Mouse (Mus musculus): ENCODE measurements at regions not wholly inside any gene's neighbourhood (a gene's known extent, or its start where the extent isn't known, plus 50 kb on each side); places are given as distances from the start of the nearest gene placed in this dataset.
A peak's percentile ranks its signal among the peaks of the same experiment; 100 is the strongest.

GRCm38 (mm10) chr1:189107156-189107555 lies 99.5 kb upstream of the Kctd3 start:
- H3K27me3 ChIP-seq (ENCODE audit: control insufficient read depth, insufficient read depth, low read length): no peaks in the 10 kb centered on the region
- 80% methylated on average over 3 of the region's 3 CpGs for whole genome bisulfite sequencing
- ATAC-seq (ENCODE audit: low FRiP score, low TSS enrichment): no peak

GRCm38 (mm10) chr1:189105276-189105675 lies 97.6 kb upstream of the Kctd3 start:
- no peaks in the 10 kb centered on the region for H3K27me3 ChIP-seq (ENCODE audit: control insufficient read depth, insufficient read depth, low read length)
- no peak overlapping the region for H3K4me2 ChIP-seq (replicated peaks; ENCODE audit: low read depth, low read length)
- H3K9me3 ChIP-seq (ENCODE audit: control insufficient read depth, low read length): no peaks in the 10 kb centered on the region
- no peaks in the 10 kb centered on the region for H3K36me3 ChIP-seq (ENCODE audit: control insufficient read depth, insufficient read depth, low read length)
- no peak overlapping the region for H3K9ac ChIP-seq (ENCODE audit: low read depth, low read length)
- H3K4me1 ChIP-seq (ENCODE audit: control insufficient read depth, insufficient read depth, low read length): no peaks in the 10 kb centered on the region; the same call in 1 of the 2 replicates
- WGBS: 37% methylated on average over 4 of the region's 4 CpGs
- no peak overlapping the region for H3K4me3 ChIP-seq (ENCODE audit: low read length)
- no peak for ATAC-seq (ENCODE audit: low FRiP score, low TSS enrichment)
- no peak overlapping the region for H3K27ac ChIP-seq (ENCODE audit: low read depth, low read length)

More at GRCm38 (mm10) chr1:189107156-189107555, 99.5 kb upstream of the Kctd3 start:
- no peaks in the 10 kb centered on the region for H3K9me3 ChIP-seq (ENCODE audit: control insufficient read depth, low read length)
- no peak overlapping the region for H3K9ac ChIP-seq (ENCODE audit: low read depth, low read length)
- H3K4me2 ChIP-seq (replicated peaks; ENCODE audit: low read depth, low read length): no peak overlapping the region
- H3K4me3 ChIP-seq (ENCODE audit: low read length): no peak overlapping the region
- H3K4me1 ChIP-seq (ENCODE audit: control insufficient read depth, insufficient read depth, low read length): no peaks in the 10 kb centered on the region; the same call in 1 of the 2 replicates
- H3K36me3 ChIP-seq (ENCODE audit: control insufficient read depth, insufficient read depth, low read length): no peaks in the 10 kb centered on the region
- no peak overlapping the region for H3K27ac ChIP-seq (ENCODE audit: low read depth, low read length)

- no peak for ATAC-seq (ENCODE audit: low FRiP score, low TSS enrichment)
- WGBS: 79% methylated on average over 3 of the region's 3 CpGs
- no peak overlapping the region for H3K9ac ChIP-seq (ENCODE audit: low read depth, low read length)
- no peaks in the 10 kb centered on the region for H3K36me3 ChIP-seq (ENCODE audit: control insufficient read depth, insufficient read depth, low read length)
- H3K4me1 ChIP-seq (ENCODE audit: control insufficient read depth, insufficient read depth, low read length): no peaks in the 10 kb centered on the region; the same call in 1 of the 2 replicates
- no peak overlapping the region for H3K27ac ChIP-seq (ENCODE audit: low read depth, low read length)
- no peaks in the 10 kb centered on the region for H3K9me3 ChIP-seq (ENCODE audit: control insufficient read depth, low read length)
- H3K4me3 ChIP-seq (ENCODE audit: low read length): no peak overlapping the region
- H3K27me3 ChIP-seq (ENCODE audit: control insufficient read depth, insufficient read depth, low read length): no peaks in the 10 kb centered on the region
- H3K4me2 ChIP-seq (replicated peaks; ENCODE audit: low read depth, low read length): no peak overlapping the region
These were observed 95.1 kb upstream of the Kctd3 start for GRCm38 (mm10) chr1:189102781-189103180.

- Histone ChIP-seq H3K4me1 (ENCODE audit: control insufficient read depth, insufficient read depth, low read length) (no peaks in the 10 kb centered on the region), H3K36me3 (ENCODE audit: control insufficient read depth, insufficient read depth, low read length) (no peaks in the 10 kb centered on the region), H3K27ac (ENCODE audit: low read depth, low read length) (no peak overlapping the region), H3K9me3 (ENCODE audit: control insufficient read depth, low read length) (no peaks in the 10 kb centered on the region), H3K4me2 (replicated peaks; ENCODE audit: low read depth, low read length) (no peak overlapping the region), H3K9ac (ENCODE audit: low read depth, low read length) (no peak overlapping the region), H3K4me3 (ENCODE audit: low read length) (no peak overlapping the region), H3K27me3 (ENCODE audit: control insufficient read depth, insufficient read depth, low read length) (no peaks in the 10 kb centered on the region)
- no peak for ATAC-seq (ENCODE audit: low FRiP score, low TSS enrichment)
- 72% methylated on average over 2 of the region's 2 CpGs for WGBS
These were observed 91.5 kb upstream of the Kctd3 start for GRCm38 (mm10) chr1:189099121-189099520.

GRCm38 (mm10) chr1:189092819-189093218 lies 85.2 kb upstream of the Kctd3 start:
- no peak for ATAC-seq (ENCODE audit: low FRiP score, low TSS enrichment)
- Histone ChIP-seq H3K27ac (ENCODE audit: low read depth, low read length) (no peak overlapping the region), H3K4me3 (ENCODE audit: low read length) (no peak overlapping the region), H3K9me3 (ENCODE audit: control insufficient read depth, low read length) (no peaks in the 10 kb centered on the region), H3K9ac (ENCODE audit: low read depth, low read length) (no peak overlapping the region), H3K4me1 (ENCODE audit: control insufficient read depth, insufficient read depth, low read length) (no peaks in the 10 kb centered on the region), H3K36me3 (ENCODE audit: control insufficient read depth, insufficient read depth, low read length) (no peaks in the 10 kb centered on the region), H3K4me2 (replicated peaks; ENCODE audit: low read depth, low read length) (no peak overlapping the region), H3K27me3 (ENCODE audit: control insufficient read depth, insufficient read depth, low read length) (no peaks in the 10 kb centered on the region)
- WGBS: 87% methylated on average over 3 of the region's 3 CpGs

- ATAC-seq (ENCODE audit: low FRiP score, low TSS enrichment): no peak
- no peak overlapping the region for H3K4me3 ChIP-seq (ENCODE audit: low read length)
- 91% methylated on average over 2 of the region's 2 CpGs for WGBS
These were observed 77.6 kb upstream of the Kctd3 start for GRCm38 (mm10) chr1:189085245-189085644.

GRCm38 (mm10) chr1:189081267-189081666 lies 73.6 kb upstream of the Kctd3 start:
- Histone ChIP-seq H3K4me1 (ENCODE audit: control insufficient read depth, insufficient read depth, low read length) (no peaks in the 10 kb centered on the region), H3K4me3 (ENCODE audit: low read length) (no peak overlapping the region), H3K27ac (ENCODE audit: low read depth, low read length) (no peak overlapping the region), H3K36me3 (ENCODE audit: control insufficient read depth, insufficient read depth, low read length) (no peaks in the 10 kb centered on the region), H3K9ac (ENCODE audit: low read depth, low read length) (no peak overlapping the region), H3K4me2 (replicated peaks; ENCODE audit: low read depth, low read length) (no peak overlapping the region), H3K9me3 (ENCODE audit: control insufficient read depth, low read length) (no peaks in the 10 kb centered on the region), H3K27me3 (ENCODE audit: control insufficient read depth, insufficient read depth, low read length) (no peaks in the 10 kb centered on the region)
- WGBS: 39% methylated on average over 2 of the region's 2 CpGs
- no peak for ATAC-seq (ENCODE audit: low FRiP score, low TSS enrichment)

More at GRCm38 (mm10) chr1:189085245-189085644, 77.6 kb upstream of the Kctd3 start:
- Histone ChIP-seq H3K4me2 (replicated peaks; ENCODE audit: low read depth, low read length) (no peak overlapping the region), H3K27me3 (ENCODE audit: control insufficient read depth, insufficient read depth, low read length) (no peaks in the 10 kb centered on the region), H3K4me1 (ENCODE audit: control insufficient read depth, insufficient read depth, low read length) (no peaks in the 10 kb centered on the region), H3K9ac (ENCODE audit: low read depth, low read length) (no peak overlapping the region), H3K9me3 (ENCODE audit: control insufficient read depth, low read length) (no peaks in the 10 kb centered on the region), H3K36me3 (ENCODE audit: control insufficient read depth, insufficient read depth, low read length) (no peaks in the 10 kb centered on the region), H3K27ac (ENCODE audit: low read depth, low read length) (no peak overlapping the region)

- Histone ChIP-seq H3K27ac (ENCODE audit: low read depth, low read length) (no peak overlapping the region), H3K27me3 (ENCODE audit: control insufficient read depth, insufficient read depth, low read length) (no peaks in the 10 kb centered on the region), H3K4me3 (ENCODE audit: low read length) (no peak overlapping the region), H3K4me2 (replicated peaks; ENCODE audit: low read depth, low read length) (peak overlapping the region; percentile 19; the same call in 1 of the 2 replicates), H3K9me3 (ENCODE audit: control insufficient read depth, low read length) (no peaks in the 10 kb centered on the region), H3K9ac (ENCODE audit: low read depth, low read length) (no peak overlapping the region), H3K36me3 (ENCODE audit: control insufficient read depth, insufficient read depth, low read length) (no peaks in the 10 kb centered on the region), H3K4me1 (ENCODE audit: control insufficient read depth, insufficient read depth, low read length) (no peaks in the 10 kb centered on the region)
- ATAC-seq (ENCODE audit: low FRiP score, low TSS enrichment): peak; percentile 46; the same call in 1 of the 2 replicates
- 20% methylated on average over 9 of the region's 9 CpGs for WGBS
These were observed 73.2 kb upstream of the Kctd3 start for GRCm38 (mm10) chr1:189080797-189081196.

GRCm38 (mm10) chr1:189079451-189080410 lies 72.1 kb upstream of the Kctd3 start:
- H3K36me3 ChIP-seq (ENCODE audit: control insufficient read depth, insufficient read depth, low read length): no peaks in the 10 kb centered on the region
- no peaks in the 10 kb centered on the region for H3K4me1 ChIP-seq (ENCODE audit: control insufficient read depth, insufficient read depth, low read length)
- H3K4me2 ChIP-seq (replicated peaks; ENCODE audit: low read depth, low read length): no peak overlapping the region
- H3K9me3 ChIP-seq (ENCODE audit: control insufficient read depth, low read length): no peaks in the 10 kb centered on the region
- WGBS: 63% methylated on average over 11 of the region's 11 CpGs
- H3K27me3 ChIP-seq (ENCODE audit: control insufficient read depth, insufficient read depth, low read length): no peaks in the 10 kb centered on the region
- H3K27ac ChIP-seq (ENCODE audit: low read depth, low read length): no peak overlapping the region
- ATAC-seq (ENCODE audit: low FRiP score, low TSS enrichment): no peak
- H3K4me3 ChIP-seq (ENCODE audit: low read length): no peak overlapping the region
- no peak overlapping the region for H3K9ac ChIP-seq (ENCODE audit: low read depth, low read length)

Measured in kidney, embryonic 14.5 days (tissue).